Mouse (Mus musculus): Measurements from ENCODE around the gene Ube2q2. TPM values are rescaled to one million over a fixed set of nuclear protein-coding genes. Genes with fewer than 3 reads are reported as not detected.
A peak's percentile ranks its signal among the peaks of the same experiment; 100 is the strongest.
"Not testable (repeated sequence)": the region's sequence is repeated elsewhere in the genome, so short reads cannot be mapped to it uniquely, and the experiment has no call there.

The Ube2q2 gene
- total RNA-seq (2021) = 10 to 100 TPM; 67.7 to 72.5 TPM
- long read RNA-seq, experiment 1, transcript Ube2q2-201 (13 exons, 3,456 nt) = major isoform, 79 of 125 reads
- long read RNA-seq, experiment 1, transcript Ube2q2-202 (12 exons, 1,680 nt) = minor isoform, 24 of 125 reads
- long read RNA-seq, experiment 1, partial matches to known transcripts = 3 of 125 reads
- long read RNA-seq, experiment 1, other reads (novel, unspliced or antisense) = 16 of 125 reads
- long read RNA-seq, experiment 2, transcript Ube2q2-202 (12 exons, 1,680 nt) = minor isoform, 15 of 74 reads
- long read RNA-seq, experiment 2, transcript Ube2q2-201 (13 exons, 3,456 nt) = major isoform, 45 of 74 reads
- long read RNA-seq, experiment 2, partial matches to known transcripts = 2 of 74 reads
- long read RNA-seq, experiment 2, other reads (novel, unspliced or antisense) = 10 of 74 reads

- peak within 1 kb of the TSS; percentile 91 for H3K27ac ChIP-seq
- peak within 1 kb of the TSS; percentile 74 for H3K4me3 ChIP-seq
- DNase-seq (ENCODE audit: extremely low spot score in 1 of 2, low spot score in 2 of 2) = peak; percentile 65 to 78
- intact Hi-C loops (cut with DNase I) = loop anchor here (2.0 to 5.0 kb wide), 2 partner anchors 60 to 178 kb away; partner anchors contain the start of genes Fbxo22, Nrg4 and Tmem266
- TF ChIP-seq CTCF (IDR thresholded peaks at IDR 0.05) = no peak; the same call in 1 of the 2 replicates
These were observed at the start of gene Ube2q2 for GRCm38 (mm10) chr9:55148854-55149498. Gene Ube2q2 (plus strand): TSS chr9:55148854.

- TF ChIP-seq CTCF (IDR thresholded peaks at IDR 0.05) = no peak
- no peak overlapping the region for H3K27ac ChIP-seq
- no peak for DNase-seq (ENCODE audit: extremely low spot score in 1 of 2, low spot score in 2 of 2)
- H3K4me3 ChIP-seq = no peak overlapping the region
- intact Hi-C loops (cut with DNase I) = no loop called here
These were observed 47.5 kb upstream of the Ube2q2 start for GRCm38 (mm10) chr9:55101117-55101516.

- TF ChIP-seq CTCF (IDR thresholded peaks at IDR 0.05) = no peak
- no peak overlapping the region for H3K27ac ChIP-seq
These were observed 46.3 kb upstream of the Ube2q2 start for GRCm38 (mm10) chr9:55102186-55102835.

GRCm38 (mm10) chr9:55102931-55103630 lies 45.6 kb upstream of the Ube2q2 start:
- no peak for TF ChIP-seq CTCF (IDR thresholded peaks at IDR 0.05)
- no peak overlapping the region for H3K4me3 ChIP-seq
- intact Hi-C loops (cut with DNase I) = no loop called here
- no peak for DNase-seq (ENCODE audit: extremely low spot score in 1 of 2, low spot score in 2 of 2)
- no peak overlapping the region for H3K27ac ChIP-seq

More at GRCm38 (mm10) chr9:55102186-55102835, 46.3 kb upstream of the Ube2q2 start:
- intact Hi-C loops (cut with DNase I) = no loop called here
- H3K4me3 ChIP-seq = no peak overlapping the region
- DNase-seq (ENCODE audit: extremely low spot score in 1 of 2, low spot score in 2 of 2) = no peak

- DNase-seq (ENCODE audit: extremely low spot score in 1 of 2, low spot score in 2 of 2) = peak; percentile 83 to 86
- peak; percentile 78 for TF ChIP-seq CTCF (IDR thresholded peaks at IDR 0.05)
- intact Hi-C loops (cut with DNase I) = loop anchor here (1.0 to 10.0 kb wide), 5 partner anchors 59 to 371 kb away; partner anchors contain the start of gene Hykk
- Histone ChIP-seq H3K4me3 (no peak overlapping the region), H3K27ac (no peak overlapping the region)
These were observed 38.4 kb upstream of the Ube2q2 start for GRCm38 (mm10) chr9:55110059-55110834.

GRCm38 (mm10) chr9:55110835-55111217 lies 37.8 kb upstream of the Ube2q2 start:
- not testable (repeated sequence) for DNase-seq (ENCODE audit: extremely low spot score in 1 of 2, low spot score in 2 of 2); H3K27ac ChIP-seq; H3K4me3 ChIP-seq
- intact Hi-C loops (cut with DNase I) = loop anchor here (1.0 to 10.0 kb wide), 6 partner anchors 60 to 372 kb away; partner anchors contain the start of gene Hykk

GRCm38 (mm10) chr9:55114752-55115151 lies 33.9 kb upstream of the Ube2q2 start:
- Histone ChIP-seq H3K4me3 (no peak overlapping the region), H3K27ac (no peak overlapping the region)
- intact Hi-C loops (cut with DNase I) = loop anchor here (10.0 kb wide), 1 partner anchor 200 kb away; the partner anchor contains the start of gene Hykk
- no peak for DNase-seq (ENCODE audit: extremely low spot score in 1 of 2, low spot score in 2 of 2)
- TF ChIP-seq CTCF (IDR thresholded peaks at IDR 0.05) = no peak; the same call in 1 of the 2 replicates

- no peak for TF ChIP-seq CTCF (IDR thresholded peaks at IDR 0.05)
- intact Hi-C loops (cut with DNase I) = loop anchor here (10.0 kb wide), 1 partner anchor 203 kb away; the partner anchor contains the start of gene Hykk
- Histone ChIP-seq H3K27ac (no peak overlapping the region), H3K4me3 (no peak overlapping the region)
- no peak for DNase-seq (ENCODE audit: extremely low spot score in 1 of 2, low spot score in 2 of 2)
These were observed 31.2 kb upstream of the Ube2q2 start for GRCm38 (mm10) chr9:55117293-55118055.

GRCm38 (mm10) chr9:55122586-55122985 lies 26.1 kb upstream of the Ube2q2 start:
- no peak overlapping the region for H3K27ac ChIP-seq
- intact Hi-C loops (cut with DNase I) = no loop called here
- TF ChIP-seq CTCF (IDR thresholded peaks at IDR 0.05) = no peak
- H3K4me3 ChIP-seq = no peak overlapping the region
- no peak for DNase-seq (ENCODE audit: extremely low spot score in 1 of 2, low spot score in 2 of 2)

GRCm38 (mm10) chr9:55125735-55126134 lies 22.9 kb upstream of the Ube2q2 start:
- DNase-seq (ENCODE audit: extremely low spot score in 1 of 2, low spot score in 2 of 2) = no peak
- TF ChIP-seq CTCF (IDR thresholded peaks at IDR 0.05) = no peak
- Histone ChIP-seq H3K27ac (no peak overlapping the region), H3K4me3 (no peak overlapping the region)
- intact Hi-C loops (cut with DNase I) = no loop called here
